ENCODE assay signal across 18 mouse cellular contexts in the genomic region with DNA sequence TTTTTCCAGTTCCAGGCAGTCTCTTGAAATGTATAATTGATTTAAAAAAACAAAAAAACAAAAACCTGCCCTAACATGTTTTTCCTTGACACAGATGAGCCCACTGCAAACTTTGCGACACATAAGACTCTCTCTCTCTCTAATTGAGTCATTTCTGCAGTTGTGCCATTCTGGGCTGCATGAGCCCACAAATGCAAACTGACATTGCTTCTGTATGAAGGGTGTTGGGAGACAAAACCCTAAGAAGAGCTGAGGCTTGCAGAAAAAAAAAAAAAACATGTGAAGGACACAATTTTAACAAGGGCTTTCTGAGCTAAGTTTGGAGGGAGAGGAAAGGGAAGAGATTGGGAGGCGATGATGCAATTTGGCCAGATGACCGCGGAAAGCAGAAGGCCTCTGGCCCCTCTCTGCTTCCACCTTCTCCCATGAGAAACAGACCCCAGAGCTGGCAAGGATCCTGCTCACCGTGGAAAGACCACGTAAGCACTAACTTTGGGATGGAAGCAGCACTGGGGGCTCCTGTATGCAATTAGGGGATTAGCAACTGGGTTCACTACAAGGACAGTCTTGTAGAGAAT.
DNase-seq lines count a peak whose midpoint lies in the region; ATAC-seq and TF ChIP-seq lines count a peak whose summit lies in the region.
"Had no signal": no experiment of that assay in that cellular context is flagged by ENCODE, and none has a peak within 500 bp of the region (broad histone marks: within the 10 kb centered on the region; RNA-seq: fewer than 3 reads in every experiment).

No protein-coding gene starts in this region.

- peak overlapping the region; percentile 49 for H3K27ac ChIP-seq in spleen, adult 2 months (ENCODE audit: insufficient read depth, low read length)
- H3K27ac ChIP-seq in neural tube, embryonic 15.5 days (replicated peaks): no peak overlapping the region
- H3K27ac ChIP-seq: hindbrain, embryonic 15.5 days had no signal

- no peak overlapping the region for H3K4me2 ChIP-seq in neural tube, embryonic 15.5 days
- H3K4me2 ChIP-seq: hindbrain, embryonic 15.5 days had no signal

- no peaks in the 10 kb centered on the region for H3K4me1 ChIP-seq in spleen, adult 2 months (ENCODE audit: control insufficient read depth, insufficient read depth, insufficient read length)
- H3K4me1 ChIP-seq in neural tube, embryonic 15.5 days: no peaks in the 10 kb centered on the region
- H3K4me1 ChIP-seq: hindbrain, embryonic 15.5 days had no signal

- peak; percentile 7 to 17 for DNase-seq in frontal cortex, postnatal 10 days (ENCODE audit: low spot score in 2 of 2)
- peak; percentile 30 to 58 for DNase-seq in heart, adult 9 months (ENCODE audit: low spot score in 2 of 2)
- no peak for DNase-seq in heart, postnatal 25 days (ENCODE audit: low spot score)
- DNase-seq in spleen, adult 2 months (ENCODE audit: low read depth in 1 of 2, low spot score in 2 of 2): no peak
- DNase-seq in spleen, postnatal 4 days (ENCODE audit: low spot score in 2 of 2): no peak
- DNase-seq: adrenal gland, postnatal 25 days; cerebellum, adult 9-10 months; gastrocnemius, postnatal 36 days; kidney, postnatal 36 days; lung, adult 18-20 months; lung, postnatal 14 days; thymus, postnatal 25 days had no signal

- H3K4me3 ChIP-seq in spleen, adult 2 months (ENCODE audit: extremely low read depth, insufficient read depth, insufficient read length): no peak overlapping the region
- H3K4me3 ChIP-seq in neural tube, embryonic 15.5 days (replicated peaks): no peak overlapping the region
- H3K4me3 ChIP-seq: hindbrain, embryonic 15.5 days had no signal

- no peak for TF ChIP-seq POLR2A in spleen, adult 2 months (IDR thresholded peaks at IDR 0.05; ENCODE audit: low read depth, low read length)

- no peak overlapping the region for H3K9ac ChIP-seq in neural tube, embryonic 15.5 days (replicated peaks)
- H3K9ac ChIP-seq: hindbrain, embryonic 15.5 days had no signal

- no peaks in the 10 kb centered on the region for H3K9me3 ChIP-seq in neural tube, embryonic 15.5 days (replicated peaks)
- H3K9me3 ChIP-seq: hindbrain, embryonic 15.5 days had no signal

- WGBS in spleen, adult 2 months: 79% methylated on average over 6 of the region's 6 CpGs
- WGBS in neural tube, embryonic 15.5 days: 89% methylated on average over 6 of the region's 6 CpGs

- no peaks in the 10 kb centered on the region for H3K27me3 ChIP-seq in spleen, adult 2 months (ENCODE audit: control insufficient read depth, insufficient read depth, low read length)
- H3K27me3 ChIP-seq in neural tube, embryonic 15.5 days (replicated peaks): no peaks in the 10 kb centered on the region
- H3K27me3 ChIP-seq: hindbrain, embryonic 15.5 days had no signal

- intact Hi-C loops in heart, postnatal 25 days (cut with DNase I): no loop called here

- no peak for ATAC-seq in frontal cortex, adult (ENCODE audit: low TSS enrichment)
- ATAC-seq in megakaryocyte progenitor cell, adult 5-6 weeks (replicated peaks; ENCODE audit: poor library complexity): peak; percentile 86
- ATAC-seq in neural tube, embryonic 15.5 days (ENCODE audit: low FRiP score): no peak
- ATAC-seq: intestine, embryonic 16.5 days had no signal

- H3K36me3 ChIP-seq in spleen, adult 2 months (ENCODE audit: control insufficient read depth, insufficient read depth, low read length): no peaks in the 10 kb centered on the region
- H3K36me3 ChIP-seq in neural tube, embryonic 15.5 days: no peaks in the 10 kb centered on the region
- H3K36me3 ChIP-seq: G1E; hindbrain, embryonic 15.5 days had no signal

- TF ChIP-seq CTCF in spleen, adult 2 months (IDR thresholded peaks at IDR 0.05; ENCODE audit: extremely low read depth, insufficient read depth, insufficient read length, insufficient replicate concordance): no peak

Comparison
In these comparisons a context has a peak if more than half of its experiments do, and no peak if none do; other contexts are left out.
1. DNase-seq: peak in frontal cortex, postnatal 10 days (2 of 2) and heart, adult 9 months (2 of 2); none in heart, postnatal 25 days (single experiment), spleen, adult 2 months (0 of 2) and spleen, postnatal 4 days (0 of 2).